Mouse (Mus musculus): ENCODE data around the gene Cyb5d1.
A peak's percentile ranks its signal among the peaks of the same experiment; 100 is the strongest.

Gene Cyb5d1

DNA sequence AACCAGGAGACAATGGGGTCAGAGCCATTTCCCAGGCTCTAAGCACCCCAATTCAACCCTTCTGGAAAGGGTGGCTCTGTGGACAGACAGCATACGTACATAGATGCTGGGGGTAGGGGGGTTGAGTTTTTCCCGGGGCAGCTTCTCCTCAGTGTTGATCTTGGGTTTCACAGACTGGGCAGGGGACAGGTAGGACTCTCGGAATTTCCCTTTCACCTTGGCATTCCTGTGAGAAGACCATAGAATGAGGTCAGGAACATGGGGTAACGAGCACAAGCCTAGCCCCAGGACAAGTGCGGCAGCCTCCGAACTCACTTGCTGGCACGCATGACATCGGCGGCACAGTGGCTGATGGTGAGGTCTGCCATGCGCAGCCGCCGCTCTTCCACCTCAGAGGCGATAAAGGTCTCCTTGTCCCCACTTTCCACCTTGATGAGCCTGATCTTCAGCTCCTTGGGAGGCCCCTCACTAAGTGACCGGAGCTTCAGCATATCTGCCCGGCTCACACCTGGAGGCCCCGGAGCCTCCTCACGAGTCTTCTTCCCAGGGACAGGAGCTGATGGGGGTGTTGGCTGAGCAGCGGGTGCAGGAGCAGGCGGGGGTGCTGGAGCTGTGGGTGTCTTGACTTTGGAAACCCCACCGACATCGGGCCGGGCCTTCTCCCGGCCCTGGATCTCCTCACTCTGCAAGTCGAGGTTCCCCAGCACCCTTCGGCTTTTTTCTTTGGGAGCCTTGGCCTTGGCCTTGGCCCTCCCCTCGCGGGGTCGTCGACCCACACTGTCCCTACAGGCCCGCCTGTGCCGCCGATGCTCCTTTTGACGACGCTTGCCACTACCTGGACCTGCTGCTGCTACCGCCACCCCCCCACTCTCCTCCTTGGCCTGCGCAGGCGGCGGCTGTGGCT is 8.5 kb upstream of the Cyb5d1 start:
- DNase-seq (ENCODE audit: low read depth), result no peak

DNA sequence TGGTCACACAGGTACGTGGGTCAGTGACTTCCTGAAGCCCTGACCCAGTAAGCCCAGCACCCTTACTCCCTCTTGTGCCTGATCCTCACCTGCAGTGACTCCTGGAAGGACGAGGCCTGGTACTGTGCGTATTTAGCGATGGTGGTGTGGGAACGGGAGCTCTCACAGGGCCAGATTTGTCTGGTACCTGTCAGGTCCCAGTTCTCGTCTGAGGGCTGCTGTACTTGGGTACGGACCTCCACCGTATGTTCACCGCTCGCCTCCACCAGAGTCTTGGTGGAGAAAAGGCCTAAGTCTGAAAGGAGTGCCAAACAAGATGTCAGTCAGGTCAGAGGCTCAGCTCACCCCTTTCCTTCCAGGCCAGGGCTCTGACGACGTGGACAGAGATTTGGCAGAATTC is 6.6 kb upstream of the Cyb5d1 start:
- DNase-seq (ENCODE audit: low read depth), result no peak

DNA sequence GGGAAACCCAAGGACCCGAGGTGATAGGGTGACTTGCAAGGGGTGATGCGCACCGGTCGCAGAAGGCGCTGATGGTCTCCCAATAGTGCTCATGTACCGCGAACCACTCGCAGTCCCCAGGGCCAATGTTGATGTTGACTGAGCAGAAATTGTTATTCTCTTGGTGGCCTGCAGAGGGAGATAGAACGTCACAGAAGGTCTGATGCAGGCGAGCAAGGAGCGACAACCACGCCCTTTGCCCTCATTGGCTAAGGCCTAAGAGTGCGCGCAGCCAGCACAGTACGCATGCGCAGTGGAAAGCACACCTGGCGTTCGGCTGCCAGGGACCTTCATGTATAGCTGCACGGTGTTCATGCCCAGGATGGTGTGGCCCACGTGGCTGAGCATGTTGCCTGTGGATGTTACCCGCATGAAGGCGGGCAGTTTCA is 5.8 kb upstream of the Cyb5d1 start:
- DNase-seq (ENCODE audit: low read depth), result peak; percentile 98

DNA sequence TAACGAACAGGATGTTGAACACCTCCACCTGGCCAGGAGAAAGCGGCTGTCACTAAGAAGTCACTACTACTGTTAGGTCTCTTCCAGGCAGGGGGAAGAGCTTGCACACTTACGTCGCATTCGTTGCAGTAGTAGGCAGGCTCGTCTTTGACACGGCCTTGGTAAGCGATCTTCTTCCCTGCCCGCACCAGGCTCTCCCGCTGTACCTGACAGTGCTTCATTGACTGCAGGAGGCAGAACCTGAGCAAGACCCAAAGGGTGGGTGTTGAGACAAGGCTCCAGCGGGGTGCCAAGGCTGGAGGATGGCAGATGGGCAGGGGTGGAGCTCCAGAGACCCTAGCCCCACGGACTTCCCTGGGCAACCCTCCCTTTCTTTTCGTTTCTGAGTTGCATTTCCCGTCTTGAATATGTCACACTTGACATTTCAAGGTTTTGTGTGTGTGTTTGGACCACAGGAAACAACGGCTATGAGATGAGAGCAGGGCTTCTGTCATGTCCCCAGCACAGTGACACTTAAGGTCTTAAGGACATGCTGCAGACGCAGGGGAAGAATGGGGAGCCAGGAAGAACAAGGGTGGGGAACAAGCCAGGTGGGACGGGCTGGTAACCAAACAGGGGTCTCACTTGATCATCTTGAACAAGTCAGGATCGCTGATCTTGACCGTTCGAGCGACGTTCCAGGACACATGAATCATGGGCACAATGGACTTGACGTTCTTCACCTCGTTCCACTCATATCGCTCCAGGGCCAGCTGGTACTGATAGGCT is 4.8 kb upstream of the Cyb5d1 start:
- DNase-seq (ENCODE audit: low read depth), result peak; percentile 28

DNA sequence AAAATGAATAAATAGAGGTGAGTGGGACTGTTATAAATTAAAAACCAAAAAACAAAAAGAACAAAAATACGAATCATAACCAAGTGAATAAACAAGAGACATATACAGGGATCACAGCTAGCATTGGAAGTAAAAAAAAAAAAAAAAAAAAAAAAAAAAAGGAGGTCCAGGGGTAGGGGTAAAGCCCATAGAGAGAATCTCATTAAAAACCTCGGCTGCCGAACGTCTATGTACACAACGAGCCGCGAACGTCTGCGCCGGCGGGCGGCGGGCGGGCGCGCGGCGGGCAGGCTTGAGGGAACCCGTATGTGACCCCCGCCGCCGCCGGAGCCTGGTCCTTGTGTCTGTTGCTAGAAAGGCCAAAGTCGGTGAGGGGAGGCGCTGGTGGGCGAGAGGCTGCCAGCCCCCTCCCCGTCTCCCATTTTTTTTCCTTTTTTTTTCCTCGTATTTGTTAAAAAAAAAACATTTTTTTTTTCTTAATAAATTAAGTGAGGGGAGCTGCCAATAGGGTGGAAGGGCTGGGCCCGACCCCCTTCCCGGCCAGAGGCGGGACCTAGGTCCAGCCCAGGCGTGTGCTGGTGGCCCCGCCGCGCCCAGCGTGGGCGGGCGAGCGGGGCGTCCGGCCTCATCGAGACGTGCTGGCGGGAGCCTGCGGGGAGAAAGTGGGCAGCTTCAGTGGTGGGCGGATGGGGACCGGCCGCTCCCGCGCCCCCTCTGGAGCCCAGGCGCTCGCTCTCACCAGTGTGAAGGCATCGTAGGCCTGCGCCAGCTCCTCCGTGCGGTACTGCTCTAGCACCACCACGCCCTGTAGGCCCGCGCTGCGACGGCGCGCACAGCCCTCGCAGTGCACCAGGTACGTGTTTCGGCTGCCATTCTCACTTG is 4.0 kb upstream of the Cyb5d1 start:
- DNase-seq (ENCODE audit: low read depth), result no peak

DNA sequence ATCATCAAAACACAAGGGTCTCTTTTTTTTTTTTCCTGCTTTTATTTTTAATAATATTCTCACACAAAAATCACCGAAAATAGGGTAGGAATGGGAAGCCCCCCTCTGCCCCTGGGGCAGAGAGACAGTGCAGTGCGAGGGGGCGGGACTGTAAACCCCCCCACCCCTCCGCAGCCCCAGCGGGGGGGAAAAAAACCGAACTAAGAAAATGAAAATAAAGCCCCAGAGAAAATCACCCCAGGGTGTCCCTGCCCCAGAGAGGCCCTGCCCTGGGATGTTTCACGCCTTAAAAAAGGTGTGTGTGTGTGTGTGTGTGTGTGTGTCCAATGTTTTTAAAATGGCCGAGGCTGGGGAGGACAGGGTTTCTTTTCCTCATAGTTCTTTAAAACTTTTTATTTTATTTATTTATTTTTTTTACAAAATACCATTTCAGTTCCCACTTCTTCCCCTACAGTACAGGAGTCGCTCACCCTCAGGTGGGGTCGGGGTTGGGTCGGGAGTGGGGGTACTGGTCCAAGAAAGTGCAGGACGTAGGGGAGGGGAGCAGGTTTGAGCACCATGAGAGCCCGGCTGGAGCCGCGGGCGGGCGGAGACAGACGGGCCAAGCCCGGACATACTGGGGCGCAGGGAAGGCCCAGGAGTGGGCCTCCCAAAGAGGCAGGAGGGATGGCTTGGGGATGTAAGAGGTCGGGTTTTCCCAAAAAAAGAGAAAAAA is 3.2 kb upstream of the Cyb5d1 start:
- no peak for DNase-seq (ENCODE audit: low read depth)

DNA sequence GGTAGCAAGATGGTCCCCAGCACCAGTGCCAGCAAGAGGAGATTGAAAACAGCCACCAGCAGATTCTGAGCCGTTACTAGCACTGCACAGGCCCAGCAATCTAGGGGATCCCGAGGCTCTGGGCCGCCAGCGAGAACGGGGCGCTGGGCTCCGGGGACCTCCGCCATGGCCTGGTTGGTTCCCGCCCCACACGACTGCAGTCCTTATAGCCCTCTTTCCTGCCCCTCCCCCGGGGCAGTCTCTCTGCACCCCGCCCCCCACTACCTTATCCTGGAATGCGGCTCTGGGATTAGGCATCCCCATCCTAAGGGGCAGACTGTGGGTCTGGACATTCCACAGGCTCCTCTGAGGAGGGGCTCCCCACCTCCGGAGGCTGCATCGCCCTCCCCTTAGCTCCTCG is 2.6 kb upstream of the Cyb5d1 start, which contains the start of gene Tmem88:
Gene Tmem88 (minus strand): TSS at position 176 of the 400 bp plus-strand sequence.
- no peak for DNase-seq (ENCODE audit: low read depth)

DNA sequence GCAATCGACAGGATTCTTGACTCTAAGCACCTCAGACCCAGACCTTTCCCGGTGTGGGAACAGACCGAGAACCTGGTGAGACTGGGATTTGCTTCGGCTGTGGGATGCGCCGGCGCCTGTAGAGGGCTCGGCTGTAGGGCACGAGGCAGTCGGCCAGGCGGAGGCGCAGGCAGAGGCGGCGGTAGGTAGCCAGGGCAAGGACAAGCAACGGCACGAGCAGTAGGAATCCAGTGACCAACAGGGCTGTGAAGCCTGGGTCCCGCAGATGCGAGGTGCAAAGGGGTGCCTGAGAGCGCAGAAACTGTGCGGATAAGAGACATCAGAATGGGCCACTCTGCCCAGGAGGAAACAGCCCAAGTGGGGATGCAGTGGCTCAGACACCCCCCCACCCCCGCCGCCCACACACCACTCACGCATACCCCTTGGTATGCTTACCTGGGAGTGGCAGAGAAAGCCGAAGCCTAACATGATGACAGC is 2.2 kb upstream of the Cyb5d1 start:
- no peak for DNase-seq (ENCODE audit: low read depth)

DNA sequence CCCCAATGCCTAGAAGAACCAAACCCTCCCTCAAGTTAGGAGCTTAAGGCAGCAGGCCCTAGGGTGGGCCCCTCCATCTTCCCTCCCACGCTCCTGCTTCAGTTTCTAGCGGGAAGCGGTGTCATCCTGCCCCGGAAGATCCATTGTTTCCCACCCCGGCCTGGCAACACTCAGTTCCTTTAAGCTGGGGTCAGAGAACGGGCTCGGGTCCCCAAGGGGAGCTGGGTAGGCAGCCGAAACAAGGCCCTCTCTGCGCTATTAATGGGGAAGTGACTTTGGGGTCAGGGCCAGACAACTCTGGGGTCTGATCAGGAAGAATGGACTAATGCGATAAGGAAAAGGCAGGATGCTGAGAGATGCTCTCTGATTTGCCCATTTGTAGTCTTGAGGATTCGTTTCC is 1.3 kb upstream of the Cyb5d1 start:
- peak; percentile 16 for DNase-seq (ENCODE audit: low read depth)

DNA sequence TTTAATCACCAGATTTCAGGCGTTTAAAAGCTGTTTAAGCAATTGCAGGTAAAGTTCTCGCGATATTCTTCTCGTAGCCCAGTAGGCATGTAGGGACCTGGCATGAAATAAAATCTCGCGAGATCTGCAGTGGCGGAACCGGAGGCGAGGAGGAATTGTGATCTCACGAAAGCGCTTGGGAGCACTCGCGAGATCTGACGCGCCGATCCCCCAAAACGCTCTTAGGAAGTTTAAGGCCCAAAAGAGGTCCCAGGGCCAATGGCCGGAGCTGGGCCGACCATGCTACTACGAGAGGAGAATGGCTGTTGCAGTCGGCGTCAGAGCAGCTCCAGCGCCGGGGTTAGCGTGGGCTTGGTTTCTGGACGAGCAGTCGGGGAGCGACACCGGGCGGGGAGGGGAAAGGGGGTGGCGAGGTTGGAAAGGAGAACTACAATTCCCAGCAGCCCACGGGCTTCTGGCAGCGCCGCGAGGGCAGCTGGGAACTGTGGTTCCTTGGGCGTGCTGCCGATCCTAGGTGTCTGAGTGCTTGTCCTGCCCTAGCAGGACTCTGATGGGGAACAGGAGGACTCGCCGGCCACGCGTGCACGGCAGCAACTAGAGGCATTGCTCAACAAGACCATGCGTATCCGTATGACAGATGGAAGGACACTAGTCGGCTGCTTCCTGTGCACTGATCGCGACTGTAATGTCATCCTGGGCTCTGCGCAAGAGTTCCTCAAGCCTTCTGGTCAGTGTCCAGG is 373 bp upstream of the Cyb5d1 start:
- DNase-seq (ENCODE audit: low read depth), result peak; percentile 100

DNA sequence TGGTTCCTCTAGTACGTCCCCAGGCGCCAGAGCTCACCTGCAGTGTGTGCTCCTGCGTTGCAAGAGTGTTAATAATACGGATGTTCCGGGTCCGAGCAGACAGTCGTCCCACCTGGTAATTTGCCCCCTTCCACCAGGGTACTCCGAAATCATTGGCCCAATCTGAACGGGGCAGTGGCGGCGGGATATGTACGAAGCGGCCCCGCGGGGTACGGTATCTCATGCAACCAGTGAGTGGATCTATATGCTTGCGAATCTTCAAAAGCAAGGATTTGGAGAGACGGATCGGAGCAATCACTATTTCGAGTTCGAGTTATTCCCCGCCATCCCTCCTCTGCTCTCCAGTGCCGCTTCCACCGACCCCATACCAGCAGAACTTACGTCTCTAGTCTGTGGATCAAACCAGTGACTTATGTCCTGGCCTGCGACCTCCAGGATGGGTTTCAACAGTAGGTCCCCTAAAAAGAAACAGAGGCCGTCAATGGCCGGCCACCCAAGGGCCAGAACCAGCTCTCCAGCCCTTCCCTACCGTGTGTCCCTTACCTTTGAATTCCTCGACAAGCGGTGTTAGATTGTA is 752 bp downstream of the Cyb5d1 start:
- DNase-seq (ENCODE audit: low read depth), result peak; percentile 62

DNA sequence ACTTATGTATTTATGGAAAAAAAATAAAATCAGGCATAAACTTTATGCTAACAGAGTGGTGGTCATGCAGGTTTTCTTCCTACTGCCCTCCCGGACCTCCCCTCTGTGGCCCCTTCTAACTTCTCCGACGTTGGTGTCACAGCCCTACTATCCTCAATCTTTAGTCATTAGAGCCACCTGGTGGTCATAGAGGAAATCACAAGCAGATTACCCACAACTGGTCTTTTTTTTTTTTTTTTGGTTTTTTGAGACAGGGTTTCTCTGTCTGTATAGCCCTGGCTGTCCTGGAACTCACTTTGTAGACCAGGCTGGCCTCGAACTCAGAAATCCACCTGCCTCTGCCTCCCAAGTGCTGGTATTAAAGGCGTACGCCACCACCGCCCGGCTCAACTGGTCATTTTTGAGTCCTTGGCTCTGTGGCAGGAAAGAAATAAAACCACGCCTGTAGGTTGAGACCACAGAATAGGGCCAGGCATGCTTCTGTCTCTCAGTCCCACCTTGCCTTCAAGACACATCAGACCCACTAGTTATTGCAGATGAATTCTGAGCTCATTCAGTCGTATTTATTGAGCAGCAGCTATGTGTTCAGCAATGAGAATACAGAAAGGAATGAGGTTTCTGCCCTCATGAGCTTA is 4.9 kb downstream of the Cyb5d1 start:
- DNase-seq (ENCODE audit: low read depth), result peak; percentile 91

DNA sequence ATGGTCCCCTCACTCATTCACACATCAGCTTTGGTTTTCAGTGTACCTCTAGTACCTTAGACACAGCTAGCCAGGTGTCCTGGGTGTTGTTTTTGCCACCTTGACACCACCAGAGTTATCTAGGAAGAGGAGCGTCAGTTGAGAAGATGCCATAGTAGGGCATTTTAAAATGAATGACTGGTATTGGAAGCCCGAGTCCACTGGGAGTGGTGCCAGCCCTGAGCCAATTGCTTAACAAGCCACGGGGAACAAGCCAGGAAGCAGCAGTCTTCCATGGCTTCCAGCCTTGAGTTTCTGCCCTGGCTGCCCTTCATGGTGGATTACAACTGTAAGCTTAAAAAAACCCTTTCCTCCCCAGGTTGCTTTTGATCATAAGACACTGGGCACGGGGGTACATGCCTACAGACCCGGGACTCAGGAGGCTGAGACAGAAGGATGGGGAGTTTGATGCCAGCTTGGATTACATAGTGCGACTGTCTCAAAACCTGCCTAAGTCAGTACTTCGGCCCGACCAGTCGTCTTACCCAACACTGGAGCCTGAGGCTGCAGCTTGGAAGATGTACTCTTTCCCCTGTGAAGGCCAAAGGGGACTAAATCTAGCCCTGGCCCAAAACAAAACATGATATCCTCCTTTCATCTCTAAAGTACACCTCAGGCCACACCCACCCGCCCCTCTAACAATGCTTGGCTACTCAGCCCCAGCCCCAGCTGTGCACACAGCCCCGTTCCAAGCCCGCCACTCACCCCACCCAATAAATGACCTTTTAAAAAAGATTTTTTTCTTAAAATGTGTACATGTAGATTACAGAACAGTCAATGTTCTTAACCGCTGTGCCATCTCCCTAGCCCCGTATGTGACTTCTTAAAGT is 5.7 kb downstream of the Cyb5d1 start:
- DNase-seq (ENCODE audit: low read depth), result no peak

DNA sequence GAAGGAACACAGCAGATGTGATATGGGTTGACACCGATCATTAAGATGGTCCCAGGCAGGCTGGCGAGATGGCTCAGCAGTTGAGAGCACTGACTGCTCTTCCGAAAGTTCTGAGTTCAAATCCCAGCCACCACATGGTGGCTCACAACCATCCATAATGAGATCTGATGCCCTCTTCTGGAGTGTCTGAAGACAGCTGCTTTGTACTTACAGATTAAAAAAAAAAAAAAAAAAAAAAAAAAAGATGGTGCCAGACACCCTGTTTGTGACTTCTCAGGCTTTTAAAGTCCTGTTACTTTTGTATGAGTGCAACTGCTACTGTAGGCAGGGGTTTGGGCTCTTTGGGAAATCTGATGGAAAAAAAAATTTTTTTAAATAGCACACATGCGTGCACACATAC is 6.8 kb downstream of the Cyb5d1 start:
- no peak for DNase-seq (ENCODE audit: low read depth)

DNA sequence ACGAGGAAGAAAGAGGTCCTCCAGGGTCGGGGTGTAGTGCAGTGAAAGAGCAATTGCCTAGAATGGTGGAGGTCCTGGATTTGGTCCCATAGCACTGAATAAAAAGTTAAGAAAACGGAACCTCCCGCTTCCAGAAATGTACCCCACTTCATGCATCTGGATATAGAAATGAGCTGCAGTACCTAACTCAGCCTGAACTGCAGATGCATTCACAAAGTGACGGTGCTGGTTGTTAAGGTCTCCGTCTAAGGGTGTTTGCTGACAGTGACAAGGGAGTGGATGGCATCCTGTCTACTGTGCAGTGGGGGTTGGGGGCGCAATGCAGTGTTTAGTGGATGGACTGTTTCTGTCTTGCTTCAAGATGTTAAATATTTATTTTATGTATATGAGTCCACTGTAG is 8.7 kb downstream of the Cyb5d1 start:
- DNase-seq (ENCODE audit: low read depth), result no peak

DNA sequence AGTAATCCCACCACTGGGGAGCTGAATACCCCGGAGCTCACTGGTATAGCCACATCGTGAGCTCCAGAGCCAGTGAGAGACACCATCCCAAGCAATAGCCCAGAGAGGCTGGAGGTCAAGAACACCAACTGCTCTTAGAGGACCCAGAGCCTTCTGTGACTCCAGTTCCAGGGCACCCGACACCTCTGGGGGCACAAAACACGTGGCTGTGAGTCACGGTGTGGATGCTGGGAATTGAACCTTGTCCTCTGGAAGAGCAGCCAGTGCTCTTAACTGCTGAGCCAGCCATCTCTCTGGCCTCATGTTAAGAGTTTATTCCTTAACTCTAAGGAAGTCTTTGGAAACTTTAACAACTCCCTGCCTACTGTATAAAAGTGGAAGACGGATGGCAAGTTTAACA is 10.5 kb downstream of the Cyb5d1 start:
- no peak for DNase-seq (ENCODE audit: low read depth)

DNA sequence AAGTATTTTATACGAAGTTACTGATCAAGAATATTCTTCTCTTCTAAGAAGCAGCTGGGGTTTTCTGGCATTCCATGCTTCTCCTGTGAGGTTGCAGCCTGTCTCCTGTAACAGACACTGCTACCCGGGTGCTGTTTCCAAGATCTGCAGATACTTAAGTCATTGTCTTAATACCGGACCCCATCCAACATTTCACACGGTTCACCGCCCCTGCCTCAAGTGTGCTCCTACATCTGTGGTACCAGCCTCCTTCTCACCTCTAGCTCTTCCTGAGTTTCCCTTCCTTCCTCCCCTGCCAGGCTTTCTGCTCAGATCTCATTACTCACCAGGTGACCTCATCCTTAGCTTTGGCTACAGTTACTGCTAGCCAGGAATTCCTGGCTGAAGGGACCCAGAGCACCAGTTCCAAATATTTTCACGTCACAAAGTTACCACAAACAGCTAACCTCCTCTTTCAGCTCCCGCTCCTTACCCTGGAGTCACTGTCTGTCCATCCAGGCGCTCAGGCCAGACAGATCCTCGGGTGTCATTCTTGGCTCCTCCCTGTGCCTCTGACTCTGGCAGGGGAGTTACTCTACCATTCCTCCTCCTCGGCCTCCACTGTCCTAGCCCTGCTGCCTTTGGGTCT is 12.8 kb downstream of the Cyb5d1 start:
- no peak for DNase-seq (ENCODE audit: low read depth)

DNA sequence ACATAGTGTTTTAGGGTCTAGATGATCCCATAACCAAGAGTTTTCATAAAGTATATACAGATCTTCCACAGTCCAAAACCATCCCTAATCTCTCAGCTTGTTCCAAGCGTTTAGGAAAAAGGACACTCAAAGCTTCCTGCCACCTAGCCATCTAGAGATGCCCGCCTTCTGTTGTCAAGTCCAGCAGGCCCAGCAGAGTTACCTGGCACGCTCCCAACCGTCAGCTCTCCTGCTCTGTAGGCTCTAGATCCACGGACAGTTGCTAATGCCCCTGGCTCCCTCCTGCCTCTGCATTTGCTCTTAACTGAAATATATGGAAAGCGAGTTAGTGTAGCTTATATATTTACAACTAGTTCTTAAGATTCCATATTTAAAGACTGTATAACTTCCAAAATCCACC is 14.1 kb downstream of the Cyb5d1 start:
- no peak for DNase-seq (ENCODE audit: low read depth)

Measured in induced T-regulatory cell, adult 2 months (primary cell).